Mouse (Mus musculus) forelimb bud, embryonic 11.5 days (tissue): ENCODE results near the gene Rin2.

ENCODE experiments used
- DNase-seq: peaks from one replicate; pipeline ENCODE4 v3.0.0-alpha.2; 2012; ENCODE audit warnings: low read depth, low spot score

Gene Rin2

GRCm38 (mm10) chr2:145822783-145823729 is 148.0 kb downstream of the Rin2 start:
- peak; percentile 31 for DNase-seq

GRCm38 (mm10) chr2:145824749-145825148 is 149.7 kb downstream of the Rin2 start:
- no peak for DNase-seq

DNA sequence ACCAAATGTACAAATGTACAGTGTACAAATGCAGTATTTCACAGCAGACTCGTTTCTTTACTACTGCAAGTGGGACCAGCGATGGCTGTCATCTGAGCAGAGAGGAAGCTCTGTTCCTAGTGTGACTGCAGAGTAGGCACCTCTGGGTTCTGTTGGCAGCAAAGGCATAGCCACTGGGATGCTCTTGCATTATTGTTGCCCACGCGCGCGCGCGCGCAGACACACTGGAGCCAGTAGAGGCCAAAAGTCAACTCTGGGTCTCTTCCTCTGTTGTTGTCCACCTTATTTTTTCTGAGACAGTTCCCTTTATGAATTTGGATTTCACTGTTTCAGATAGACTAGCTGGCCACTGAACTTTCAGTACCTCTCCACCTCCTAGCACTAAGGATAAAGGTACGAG is 150.2 kb downstream of the Rin2 start:
- no peak for DNase-seq

- DNase-seq, result no peak
These were observed 152.9 kb downstream of the Rin2 start for GRCm38 (mm10) chr2:145827930-145828329.

DNA sequence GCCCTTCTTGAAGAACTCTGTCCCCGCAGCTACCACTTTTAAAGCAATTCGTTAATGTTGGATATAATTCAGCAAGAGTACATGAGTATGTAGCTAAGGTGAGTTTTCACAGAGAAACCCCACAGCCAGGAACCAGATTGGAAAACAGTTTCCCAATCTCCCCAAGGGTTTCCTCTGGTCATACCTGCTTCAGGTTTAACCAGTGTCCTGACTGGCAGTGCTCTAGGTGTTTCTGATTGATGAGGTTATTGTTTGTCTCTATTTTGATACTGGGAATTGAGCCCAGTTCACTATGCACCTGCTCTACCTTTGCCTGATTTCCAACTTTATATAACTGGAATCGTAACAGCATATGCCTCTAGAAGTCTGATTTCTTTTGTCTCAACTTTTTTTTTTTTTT is 153.6 kb downstream of the Rin2 start:
- no peak for DNase-seq

- DNase-seq, result no peak
These were observed 154.2 kb downstream of the Rin2 start for GRCm38 (mm10) chr2:145829231-145829630.

DNA sequence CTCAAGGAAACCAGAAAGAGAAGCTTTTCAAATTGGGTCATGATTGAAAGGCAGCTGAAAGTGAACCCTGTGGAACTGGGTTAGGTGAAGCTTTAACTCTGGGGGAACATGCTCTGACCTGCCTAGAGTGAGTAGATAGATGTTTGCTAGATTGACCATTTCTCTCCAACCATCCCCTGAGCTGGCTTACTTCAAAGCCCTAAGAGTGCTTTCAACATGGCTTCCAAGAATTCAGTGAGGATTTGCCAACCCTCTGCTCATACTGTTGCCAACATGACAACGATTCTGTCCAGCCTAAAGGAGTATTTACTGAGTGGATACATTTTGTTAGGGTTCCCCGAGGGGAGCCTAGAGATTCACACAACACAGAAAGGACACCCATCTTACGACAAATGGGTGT is 155.4 kb downstream of the Rin2 start:
- no peak for DNase-seq

DNA sequence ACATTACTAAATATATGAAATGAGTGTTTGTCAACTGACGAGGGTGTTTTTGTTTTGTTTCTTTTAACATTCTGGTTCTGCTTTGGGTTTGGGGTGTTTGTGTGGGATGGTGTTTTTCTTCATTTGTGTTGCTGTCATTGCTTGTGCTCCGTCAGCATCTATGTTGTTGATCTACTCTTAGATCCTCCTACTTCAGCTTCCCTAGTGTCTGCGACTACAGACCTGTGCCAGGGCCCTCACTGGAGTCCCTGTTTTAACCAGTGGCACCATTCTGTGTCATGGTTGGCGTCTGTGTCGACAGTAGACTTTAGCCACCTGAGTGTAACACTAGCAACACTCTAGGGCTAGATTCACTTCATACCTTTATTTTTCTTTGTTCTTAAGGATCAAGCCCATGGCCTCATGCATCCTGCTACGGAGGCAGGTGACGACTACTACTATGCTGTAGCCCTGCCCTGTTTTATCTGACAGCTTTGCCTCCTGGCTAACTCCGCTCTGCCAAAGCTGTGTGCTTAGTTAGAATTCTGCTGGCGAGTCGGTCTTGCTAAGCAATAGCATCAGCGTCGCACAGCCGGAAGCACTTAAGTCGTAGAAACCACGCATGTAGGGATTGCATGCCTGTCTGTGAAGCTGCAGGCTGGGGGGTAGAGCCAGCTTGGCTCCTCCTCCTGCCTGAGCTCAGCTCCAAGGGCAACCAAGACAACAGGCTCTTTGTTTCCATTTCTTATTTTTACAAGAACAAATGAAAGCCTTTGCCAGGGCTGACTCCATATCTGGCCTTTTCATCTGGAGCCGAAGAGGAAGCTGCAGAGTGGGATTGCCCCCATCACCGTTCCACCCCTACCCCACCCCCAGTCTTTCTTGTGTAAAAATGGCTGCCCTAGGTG is 157.2 kb downstream of the Rin2 start:
- peak; percentile 78 for DNase-seq

DNA sequence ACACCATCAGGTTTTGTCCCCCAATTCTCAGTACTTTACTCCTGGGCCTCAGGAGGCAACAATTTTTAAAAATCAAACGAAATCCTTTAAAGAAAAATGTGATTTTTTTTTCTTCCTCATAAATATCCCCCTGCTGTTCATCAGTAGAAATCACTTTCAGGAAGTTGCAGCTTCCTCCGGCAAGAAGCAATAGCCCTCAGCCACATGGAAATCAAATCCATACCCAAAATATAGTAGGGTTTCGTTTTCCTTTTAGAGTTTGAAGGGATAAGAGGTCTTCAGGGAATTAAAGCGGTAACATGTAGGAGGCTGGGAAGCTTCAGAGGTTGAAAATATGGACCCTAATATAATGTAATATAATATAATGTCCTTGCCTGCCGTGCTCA is 157.8 kb downstream of the Rin2 start:
- DNase-seq, result no peak

GRCm38 (mm10) chr2:145833341-145833740 is 158.3 kb downstream of the Rin2 start:
- DNase-seq, result no peak

GRCm38 (mm10) chr2:145835920-145836319 is 160.9 kb downstream of the Rin2 start:
- no peak for DNase-seq

- DNase-seq, result no peak
These were observed 163.7 kb downstream of the Rin2 start for GRCm38 (mm10) chr2:145838675-145839074.

DNA sequence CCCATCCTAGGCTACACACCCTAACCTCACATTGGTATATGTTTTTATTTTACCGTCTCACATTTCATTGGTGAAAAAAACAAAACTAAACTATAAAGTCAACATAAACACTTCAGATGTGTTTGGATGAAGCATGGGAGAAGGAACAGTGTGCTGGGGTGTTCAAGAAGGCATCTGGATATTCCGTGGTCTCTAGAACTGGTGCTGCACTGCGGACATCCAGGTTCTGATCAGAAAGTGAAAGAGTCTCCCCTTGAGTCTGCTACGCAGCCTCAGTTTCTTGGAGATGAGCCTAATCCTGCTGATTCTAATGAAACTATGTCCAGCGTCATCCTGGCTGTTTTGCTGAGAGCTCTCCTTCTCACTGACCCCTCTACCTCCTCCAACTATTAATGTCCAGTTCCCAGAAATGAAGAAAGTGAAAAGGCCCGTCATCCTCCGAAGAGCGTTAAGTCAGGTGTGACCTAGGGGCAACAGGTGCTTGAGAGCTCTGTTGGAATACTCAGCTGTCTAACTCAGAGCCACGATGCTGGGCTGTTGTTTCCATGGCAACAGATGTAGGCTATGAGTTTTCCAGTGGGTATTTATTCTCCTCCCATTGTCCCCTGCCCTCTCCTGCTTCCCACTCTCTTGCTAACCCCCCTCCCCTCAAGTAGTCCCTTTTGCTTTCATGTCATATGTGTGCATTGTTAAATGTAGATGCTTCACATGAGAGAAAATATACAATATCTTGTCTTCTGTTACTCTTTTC is 164.7 kb downstream of the Rin2 start:
- DNase-seq, result no peak

GRCm38 (mm10) chr2:145840320-145840719 is 165.3 kb downstream of the Rin2 start:
- DNase-seq, result no peak

DNA sequence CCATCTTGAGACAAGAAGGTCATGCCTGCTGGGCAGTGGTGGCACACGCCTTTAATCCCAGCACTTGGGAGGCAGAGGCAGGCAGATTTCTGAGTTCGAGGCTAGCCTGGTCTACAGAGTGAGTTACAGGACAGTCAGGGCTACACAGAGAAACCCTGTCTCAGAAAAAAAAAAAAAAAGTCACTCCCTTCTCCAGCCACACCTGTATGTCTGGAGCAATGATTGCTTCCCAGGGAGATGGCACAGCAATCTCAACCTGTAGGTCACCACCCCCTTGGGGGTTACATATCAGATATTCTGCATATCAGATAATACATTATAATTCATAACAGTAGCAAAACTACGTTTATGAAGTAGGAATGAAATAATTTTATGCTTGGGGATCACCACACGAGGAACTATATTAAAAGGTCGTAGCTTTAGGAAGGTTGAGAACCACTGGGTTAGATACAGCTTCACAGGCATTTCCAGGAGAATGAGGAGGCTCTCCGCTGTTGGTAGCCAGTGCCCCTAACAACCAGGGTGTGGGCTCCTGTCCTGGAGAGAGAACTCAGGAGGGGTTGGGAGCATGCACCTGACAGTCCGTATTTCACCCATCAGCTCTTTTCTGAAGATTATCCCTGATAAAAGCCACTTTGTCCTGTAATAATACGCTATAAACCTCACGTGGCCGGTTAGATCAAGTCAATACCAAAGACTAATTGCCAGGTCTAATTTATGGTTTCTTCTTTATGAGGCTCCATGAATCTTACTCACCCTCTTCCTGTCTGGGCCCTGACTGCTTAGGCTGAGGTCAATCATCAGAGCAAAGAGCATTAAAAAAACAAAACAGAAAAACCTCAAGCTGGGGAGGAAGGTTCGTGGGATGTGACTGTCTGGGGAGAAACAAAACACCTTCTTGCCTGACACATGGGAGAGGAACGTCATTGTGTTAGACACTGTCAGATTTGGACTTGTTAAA is 166.2 kb downstream of the Rin2 start:
- DNase-seq, result no peak

DNA sequence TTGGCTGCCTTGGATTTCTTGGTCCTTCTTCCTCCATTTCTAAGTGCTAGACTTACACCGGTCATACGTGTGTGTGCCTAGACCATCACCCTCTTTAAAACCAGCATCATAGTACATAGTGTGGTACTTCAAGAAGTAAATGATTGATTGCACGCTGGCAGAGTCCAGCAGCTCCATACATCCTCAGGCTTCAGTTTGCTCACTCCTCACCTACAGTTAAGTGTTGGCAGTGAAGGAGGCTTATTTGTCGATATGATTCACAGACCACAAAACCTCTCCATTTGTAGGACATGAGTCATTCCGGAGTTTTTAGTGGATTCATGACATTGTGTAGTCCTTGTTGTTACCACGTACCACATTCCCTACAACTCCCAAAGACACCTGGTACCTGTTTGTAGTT is 168.3 kb downstream of the Rin2 start:
- no peak for DNase-seq

DNA sequence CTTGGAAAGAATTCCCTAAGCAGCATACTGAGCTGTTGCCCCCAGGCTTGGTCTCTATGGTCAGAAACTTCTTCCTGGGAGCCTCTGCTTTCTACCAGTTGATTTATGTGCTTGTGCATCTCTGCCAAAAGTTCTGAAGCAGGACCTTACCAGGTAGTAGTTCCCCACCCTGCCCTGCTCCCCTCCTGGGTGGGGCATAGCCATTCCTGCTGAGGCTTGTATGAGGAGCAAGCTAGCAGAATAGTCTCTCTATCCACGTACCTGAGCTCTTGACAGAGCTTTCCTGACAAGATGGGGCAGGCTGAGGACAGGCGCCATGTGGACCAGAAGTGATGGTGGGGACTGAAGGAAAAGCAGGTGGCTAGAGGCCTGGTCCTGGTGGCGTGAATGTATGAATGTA is 171.6 kb downstream of the Rin2 start:
- no peak for DNase-seq

DNA sequence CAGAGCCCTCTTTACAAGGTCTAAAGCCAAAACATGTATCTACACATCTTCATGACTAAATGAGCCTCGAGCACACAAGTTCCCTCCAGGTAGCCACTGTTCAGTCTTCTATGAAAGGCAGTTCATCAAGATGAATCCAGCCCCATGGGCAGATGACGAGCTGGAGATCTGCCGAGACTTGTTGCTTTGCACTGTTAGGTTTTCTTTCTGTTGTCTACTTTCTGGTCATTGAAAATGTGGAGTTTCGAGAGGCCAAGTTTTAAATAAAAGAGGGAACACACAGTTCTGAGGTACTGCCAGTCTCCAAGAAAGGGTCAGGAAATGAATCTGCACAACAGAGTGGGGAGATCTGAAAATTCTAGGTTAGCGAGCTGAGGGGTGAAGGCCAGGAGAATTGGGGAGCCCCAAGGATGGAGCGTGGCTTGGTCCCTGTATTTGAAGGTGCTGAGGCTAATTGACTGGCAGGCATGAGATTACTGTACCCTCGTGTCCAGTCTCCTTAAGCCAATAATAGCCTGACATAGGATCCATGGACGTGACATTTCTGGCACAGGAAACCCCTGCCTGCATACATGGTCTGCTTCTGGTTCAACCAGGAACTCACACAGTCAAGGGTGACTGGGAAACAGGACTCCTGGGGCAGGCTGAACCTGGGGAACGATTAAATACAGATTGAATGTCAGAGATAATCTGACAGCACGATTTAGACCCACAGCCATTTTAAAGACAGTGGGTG is 174.3 kb downstream of the Rin2 start:
- no peak for DNase-seq

DNA sequence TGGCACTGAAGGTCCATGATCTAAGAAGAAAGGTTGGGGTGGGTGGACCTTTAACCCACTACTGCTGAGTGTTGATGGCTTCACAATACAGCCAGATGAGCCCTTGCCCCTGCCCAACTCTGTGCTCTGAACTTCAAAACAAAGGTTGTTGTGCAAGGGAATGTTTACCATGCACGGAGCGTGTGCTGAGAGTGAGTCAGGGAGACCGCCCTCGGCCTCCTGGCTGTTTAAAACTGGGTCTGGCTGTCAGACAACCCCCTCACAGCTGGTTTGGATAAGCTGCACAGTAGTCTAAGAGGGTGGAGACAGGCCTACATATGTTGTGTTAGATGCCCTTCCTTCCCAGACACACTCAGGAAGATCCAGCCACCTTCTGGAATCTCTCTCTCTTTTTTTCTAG is 175.8 kb downstream of the Rin2 start:
- DNase-seq, result peak; percentile 62

- no peak for DNase-seq
These were observed 180.8 kb downstream of the Rin2 start for GRCm38 (mm10) chr2:145855831-145856230.
